Comparison of ENCODE assay signal across 9 mouse cellular contexts in genomic region chr17:21272103-21272502, GRCm38 (mm10). TPM values are rescaled to one million over a fixed set of nuclear protein-coding genes. Genes with fewer than 3 reads are reported as not detected.
DNase-seq lines count a peak whose midpoint lies in the region; ATAC-seq and TF ChIP-seq lines count a peak whose summit lies in the region.
"Had no signal": no experiment of that assay in that cellular context is flagged by ENCODE, and none has a peak within 500 bp of the region (broad histone marks: within the 10 kb centered on the region; RNA-seq: fewer than 3 reads in every experiment).

No protein-coding gene starts in this region.

- H3K4me1 ChIP-seq in forebrain, postnatal 0 days (ENCODE audit: insufficient read depth), result no peaks in the 10 kb centered on the region
- H3K4me1 ChIP-seq in forebrain, embryonic 10.5 days, result no peaks in the 10 kb centered on the region

- no peak for ATAC-seq in forebrain, postnatal 0 days

- H3K9ac ChIP-seq in forebrain, postnatal 0 days, result no peak overlapping the region

- 15% methylated on average over 4 of the region's 4 CpGs for WGBS in forebrain, postnatal 0 days
- 17% methylated on average over 4 of the region's 4 CpGs for WGBS in forebrain, embryonic 10.5 days
- 11% methylated on average over 4 of the region's 4 CpGs for WGBS in large intestine, adult 2 months

- no peak overlapping the region for H3K27ac ChIP-seq in forebrain, postnatal 0 days (ENCODE audit: low read depth, low read length)
- H3K27ac ChIP-seq in forebrain, embryonic 10.5 days, result no peak overlapping the region
- H3K27ac ChIP-seq: macrophage had no signal

- no peaks in the 10 kb centered on the region for H3K27me3 ChIP-seq in forebrain, postnatal 0 days (ENCODE audit: insufficient read depth, low read length)
- H3K27me3 ChIP-seq in forebrain, embryonic 10.5 days (ENCODE audit: poor library complexity, severe bottlenecking), result no peaks in the 10 kb centered on the region

- no peaks in the 10 kb centered on the region for H3K9me3 ChIP-seq in forebrain, postnatal 0 days (ENCODE audit: low read length)
- H3K9me3 ChIP-seq in forebrain, embryonic 10.5 days, result peaks cover 4% of the 10 kb centered on the region

- no peak overlapping the region for H3K4me3 ChIP-seq in forebrain, postnatal 0 days (ENCODE audit: low read depth, low read length)
- no peak overlapping the region for H3K4me3 ChIP-seq in forebrain, embryonic 10.5 days

- no peak overlapping the region for H3K4me2 ChIP-seq in forebrain, postnatal 0 days (ENCODE audit: low read depth)

- peak; percentile 77 for DNase-seq in forebrain, postnatal 0 days
- no peak for DNase-seq in forebrain, embryonic 10.5 days (ENCODE audit: extremely low spot score, low spot score)
- peak; percentile 61 to 63 for DNase-seq in B cell, adult 2 months
- peak; percentile 44 for DNase-seq in c-Kit-positive CD71-positive TER-119-negative erythroid progenitor cells, embryonic 14.5 days (ENCODE audit: low read depth)
- DNase-seq in frontal cortex, adult 2 months (ENCODE audit: extremely low spot score in 1 of 2, low spot score in 1 of 2), result peak; percentile 25 to 90
- peak; percentile 32 for DNase-seq in large intestine, adult 2 months (ENCODE audit: low read depth, low spot score)
- DNase-seq in lung, postnatal 10 days, result peak; percentile 63
- peak; percentile 13 for DNase-seq in skeletal muscle tissue, adult 2 months (ENCODE audit: low read depth, low spot score)

- no peaks in the 10 kb centered on the region for H3K36me3 ChIP-seq in forebrain, postnatal 0 days (ENCODE audit: insufficient read depth)
- H3K36me3 ChIP-seq in forebrain, embryonic 10.5 days (replicated peaks), result no peaks in the 10 kb centered on the region

- TF ChIP-seq CTCF in forebrain, postnatal 0 days (IDR thresholded peaks at IDR 0.05; ENCODE audit: low read depth), result peak; percentile 62

RNA-seq across cellular contexts. Expression of gene Vmn1r236, which starts 10.6 kb away (rescaled TPM):
- not detected in 2 replicates for total RNA-seq in forebrain, postnatal 0 days (2014; rRNA removed)
- polyA plus RNA-seq in forebrain, postnatal 0 days (2015; fragmentation: Nextera tagmentation; extraction: Ambion mirVana), result not detected in 2 replicates
- polyA plus RNA-seq in forebrain, embryonic 10.5 days (2016; fragmentation: Nextera tagmentation; extraction: Ambion mirVana), result not detected in 2 replicates
- not detected in 2 replicates for polyA plus RNA-seq in frontal cortex, adult 2 months (2012; rRNA removed)
- polyA plus RNA-seq in large intestine, adult 2 months (2012; rRNA removed), result not detected in 2 replicates
- polyA plus RNA-seq: macrophage had no signal

RNA-seq across cellular contexts. Expression of gene Vmn1r235, which starts 15.9 kb away (rescaled TPM):
- not detected in 2 replicates for total RNA-seq in forebrain, postnatal 0 days (2014; rRNA removed)
- not detected in 2 replicates for polyA plus RNA-seq in forebrain, postnatal 0 days (2015; fragmentation: Nextera tagmentation; extraction: Ambion mirVana)
- not detected in 2 replicates for polyA plus RNA-seq in forebrain, embryonic 10.5 days (2016; fragmentation: Nextera tagmentation; extraction: Ambion mirVana)
- polyA plus RNA-seq in frontal cortex, adult 2 months (2012; rRNA removed), result not detected in 2 replicates
- not detected in 2 replicates for polyA plus RNA-seq in large intestine, adult 2 months (2012; rRNA removed)
- polyA plus RNA-seq: macrophage had no signal

RNA-seq across cellular contexts. Expression of gene Vmn1r237, which starts 39.6 kb away (rescaled TPM):
- total RNA-seq in forebrain, postnatal 0 days (2014; rRNA removed), result not detected in 2 replicates
- polyA plus RNA-seq in forebrain, postnatal 0 days (2015; fragmentation: Nextera tagmentation; extraction: Ambion mirVana), result not detected in 2 replicates
- not detected in 2 replicates for polyA plus RNA-seq in forebrain, embryonic 10.5 days (2016; fragmentation: Nextera tagmentation; extraction: Ambion mirVana)
- not detected in 2 replicates for polyA plus RNA-seq in frontal cortex, adult 2 months (2012; rRNA removed)
- not detected in 2 replicates for polyA plus RNA-seq in large intestine, adult 2 months (2012; rRNA removed)
- polyA plus RNA-seq: macrophage had no signal

RNA-seq across cellular contexts. Expression of gene Vmn1r234, which starts 46.2 kb away (rescaled TPM):
- not detected in 2 replicates for total RNA-seq in forebrain, postnatal 0 days (2014; rRNA removed)
- not detected in 2 replicates for polyA plus RNA-seq in forebrain, postnatal 0 days (2015; fragmentation: Nextera tagmentation; extraction: Ambion mirVana)
- polyA plus RNA-seq in forebrain, embryonic 10.5 days (2016; fragmentation: Nextera tagmentation; extraction: Ambion mirVana), result not detected in 2 replicates
- not detected in 2 replicates for polyA plus RNA-seq in frontal cortex, adult 2 months (2012; rRNA removed)
- polyA plus RNA-seq in large intestine, adult 2 months (2012; rRNA removed), result not detected in 2 replicates
- polyA plus RNA-seq: macrophage had no signal
